Mouse (Mus musculus) neural tube, embryonic 13.5 days (tissue): Measurements from ENCODE around the gene Bcat1. TPM values are rescaled to one million over a fixed set of nuclear protein-coding genes. Genes with fewer than 3 reads are reported as not detected.
A peak's percentile ranks its signal among the peaks of the same experiment; 100 is the strongest.

Experiments
- ATAC-seq: fragments of 200-750 bp; cut with Nextera tagmentation; 2 replicates; pipeline ENCODE4 v1.8.0; 2017; ENCODE audit warnings: low read depth, mild to moderate bottlenecking, moderate TSS enrichment, moderate library complexity
- H3K27ac ChIP-seq: fragments of 300-500 bp; sonication (generic); replicated peaks from 2 replicates; pipeline ENCODE4 v1.5.1; 2015; ENCODE audit warnings: moderate library complexity, mild to moderate bottlenecking, inconsistent platforms
- H3K27me3 ChIP-seq: fragments of 300-500 bp; sonication (generic); 2 replicates; pipeline ENCODE4 v1.6.1; 2015; ENCODE audit warnings: mild to moderate bottlenecking, inconsistent platforms
- H3K36me3 ChIP-seq: fragments of 300-500 bp; sonication (generic); 2 replicates; pipeline ENCODE4 v1.6.1; 2015; ENCODE audit warnings: mild to moderate bottlenecking, inconsistent platforms
- H3K4me1 ChIP-seq: fragments of 300-500 bp; sonication (generic); replicated peaks from 2 replicates; pipeline ENCODE4 v1.6.1; 2015; ENCODE audit warnings: inconsistent platforms
- H3K4me2 ChIP-seq: fragments of 300-500 bp; sonication (generic); 2 replicates; pipeline ENCODE4 v1.6.1; 2015; ENCODE audit warnings: inconsistent platforms, mild to moderate bottlenecking, moderate library complexity
- H3K4me3 ChIP-seq: fragments of 300-500 bp; sonication (generic); 2 replicates; pipeline ENCODE4 v1.5.1; 2015; ENCODE audit warnings: mild to moderate bottlenecking, inconsistent platforms
- H3K9ac ChIP-seq: fragments of 300-500 bp; sonication (generic); 2 replicates; pipeline ENCODE4 v1.6.1; 2015; ENCODE audit warnings: moderate library complexity, mild to moderate bottlenecking, inconsistent platforms
- H3K9me3 ChIP-seq: fragments of 300-500 bp; sonication (generic); 2 replicates; pipeline ENCODE4 v1.6.1; 2016; ENCODE audit warnings: inconsistent platforms
- WGBS: fragments of 180-500 bp; shearing (Covaris S2); methylation state at CpG from one replicate; pipeline ENCODE4 v1.1.7; 2015; 5-methylcytosine and 5-hydroxymethylcytosine counted together
- polyA plus RNA-seq: library from polyadenylated mRNA; unstranded; fragments of >200 nt; fragmentation: Nextera tagmentation; extraction: Ambion mirVana; gene quantifications from 2 replicates; pipeline ENCODE4 v1.2.1, GENCODE M21; 2015

Bcat1 gene
- polyA plus RNA-seq, 1 experiment from 2014 or later: 88.7 TPM

DNA sequence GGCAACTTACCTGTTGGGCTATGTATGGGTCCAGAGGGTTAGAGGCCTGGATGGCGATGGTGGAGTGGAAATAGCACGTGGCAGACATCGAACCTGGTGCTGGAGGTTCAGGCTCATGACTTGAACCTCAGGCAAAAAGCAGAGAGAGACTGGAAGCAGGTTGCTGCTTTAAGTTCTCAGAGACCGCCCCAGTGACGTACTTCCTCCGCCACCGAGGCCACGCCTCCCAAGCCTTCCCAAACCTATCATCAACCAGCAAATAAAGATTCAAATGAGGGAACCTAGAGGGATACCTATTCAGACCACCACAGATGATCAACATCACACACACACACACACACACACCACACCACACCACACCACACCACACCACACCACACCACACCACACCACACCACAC, 91.8 kb downstream of the Bcat1 start:
- Histone ChIP-seq H3K4me2 (no peak overlapping the region), H3K9me3 (no peaks in the 10 kb centered on the region), H3K9ac (no peak overlapping the region), H3K27ac (no peak overlapping the region), H3K4me1 (no peaks in the 10 kb centered on the region), H3K27me3 (no peaks in the 10 kb centered on the region), H3K4me3 (no peak overlapping the region), H3K36me3 (no peaks in the 10 kb centered on the region)
- no peak for ATAC-seq
- 96% methylated on average over 8 of the region's 8 CpGs for WGBS

DNA sequence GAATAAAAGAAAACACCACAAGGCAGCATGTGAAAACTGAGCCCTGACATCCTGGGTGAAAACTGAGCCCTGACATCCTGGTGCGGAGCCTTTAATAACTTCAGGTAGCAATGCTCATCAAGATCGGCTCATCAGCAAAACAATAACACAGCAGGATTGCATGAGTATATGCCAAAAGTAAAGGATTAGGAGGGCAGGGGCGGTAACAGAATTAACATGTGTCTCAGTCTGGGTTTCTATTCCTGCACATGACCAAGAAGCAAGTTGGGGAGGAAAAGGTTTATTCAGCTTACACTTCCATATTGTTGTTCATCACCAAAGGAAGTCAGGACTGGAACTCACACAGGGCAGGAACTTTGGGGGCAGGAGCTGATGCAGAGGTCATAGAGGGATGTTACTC, 93.9 kb downstream of the Bcat1 start:
- Histone ChIP-seq H3K27ac (no peak overlapping the region), H3K27me3 (no peaks in the 10 kb centered on the region), H3K9me3 (no peaks in the 10 kb centered on the region), H3K4me1 (no peaks in the 10 kb centered on the region), H3K36me3 (no peaks in the 10 kb centered on the region), H3K4me3 (no peak overlapping the region), H3K9ac (no peak overlapping the region), H3K4me2 (no peak overlapping the region)
- ATAC-seq: no peak
- WGBS: 86% methylated on average over 3 of the region's 3 CpGs

DNA sequence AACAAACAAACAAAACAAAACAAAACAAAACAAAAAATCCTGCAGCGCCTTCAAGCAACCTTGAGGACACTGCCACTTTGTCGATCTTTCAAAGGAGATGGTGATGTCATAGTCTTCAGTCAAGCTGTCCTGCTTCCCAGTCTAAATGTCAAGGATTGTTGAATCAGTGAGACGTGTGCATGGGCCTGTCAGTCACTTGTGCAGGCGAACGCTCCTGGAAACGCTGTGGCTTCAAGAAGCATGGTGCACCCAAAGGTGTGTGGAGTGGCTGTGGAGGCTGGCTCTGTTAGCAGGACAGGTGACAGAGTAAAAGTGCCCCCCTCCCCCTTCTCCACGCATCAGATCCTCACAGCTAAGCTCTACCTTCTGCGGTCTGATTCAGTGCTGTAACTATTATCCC, 103.6 kb downstream of the Bcat1 start:
- Histone ChIP-seq H3K4me1 (no peaks in the 10 kb centered on the region), H3K4me3 (no peak overlapping the region), H3K9ac (no peak overlapping the region), H3K36me3 (no peaks in the 10 kb centered on the region), H3K4me2 (no peak overlapping the region), H3K27me3 (no peaks in the 10 kb centered on the region), H3K27ac (no peak overlapping the region), H3K9me3 (no peaks in the 10 kb centered on the region)
- WGBS: 89% methylated on average over 8 of the region's 8 CpGs
- no peak for ATAC-seq

DNA sequence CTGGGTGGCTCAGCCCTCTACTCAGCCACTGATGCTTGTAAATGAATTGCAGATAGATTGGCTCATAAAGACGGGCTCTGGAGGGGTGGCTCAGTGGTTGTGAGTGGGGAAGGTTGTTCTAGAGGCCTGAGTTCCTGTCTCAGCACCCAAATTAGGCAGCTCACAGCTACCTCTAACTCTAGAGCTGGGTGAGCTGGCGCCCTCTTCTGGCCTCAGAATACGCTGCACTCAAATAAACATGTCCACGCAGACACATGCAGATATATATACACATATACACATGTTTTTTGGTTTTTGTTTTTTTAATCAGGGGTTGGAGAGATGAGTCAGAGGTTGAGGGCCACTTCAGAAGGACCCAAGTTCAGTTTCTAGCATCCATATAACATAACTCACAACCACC, 105.1 kb downstream of the Bcat1 start:
- Histone ChIP-seq H3K27me3 (no peaks in the 10 kb centered on the region), H3K9ac (no peak overlapping the region), H3K27ac (no peak overlapping the region), H3K4me1 (no peaks in the 10 kb centered on the region), H3K9me3 (no peaks in the 10 kb centered on the region), H3K36me3 (no peaks in the 10 kb centered on the region), H3K4me3 (no peak overlapping the region), H3K4me2 (no peak overlapping the region)
- ATAC-seq: no peak
- 80% methylated on average over 4 of the region's 4 CpGs for WGBS

DNA sequence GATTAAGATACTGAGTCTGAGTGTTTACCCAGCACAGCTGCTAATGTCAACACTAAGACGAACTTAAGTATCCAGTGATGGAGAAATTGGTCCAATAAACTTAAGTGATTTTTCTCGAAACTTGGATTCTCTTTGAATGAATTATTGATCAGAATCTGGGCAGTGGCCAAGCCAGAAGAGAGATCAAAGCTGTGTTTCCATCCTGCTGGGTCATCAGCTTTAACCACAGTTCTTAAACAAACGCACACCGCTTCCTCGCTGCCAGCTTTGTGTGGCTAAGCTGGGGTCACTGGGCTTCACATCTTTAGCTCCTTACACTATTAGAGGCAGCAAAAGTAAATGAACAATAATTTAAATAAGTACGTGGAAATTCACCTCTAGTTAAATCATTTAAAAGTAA, 108.4 kb downstream of the Bcat1 start:
- H3K27me3 ChIP-seq: no peaks in the 10 kb centered on the region
- no peak overlapping the region for H3K27ac ChIP-seq
- H3K9me3 ChIP-seq: no peaks in the 10 kb centered on the region
- no peaks in the 10 kb centered on the region for H3K4me1 ChIP-seq
- no peaks in the 10 kb centered on the region for H3K36me3 ChIP-seq
- H3K4me2 ChIP-seq: no peak overlapping the region
- H3K9ac ChIP-seq: no peak overlapping the region
- H3K4me3 ChIP-seq: no peak overlapping the region
- no peak for ATAC-seq
- WGBS: 58% methylated on average over 6 of the region's 6 CpGs

DNA sequence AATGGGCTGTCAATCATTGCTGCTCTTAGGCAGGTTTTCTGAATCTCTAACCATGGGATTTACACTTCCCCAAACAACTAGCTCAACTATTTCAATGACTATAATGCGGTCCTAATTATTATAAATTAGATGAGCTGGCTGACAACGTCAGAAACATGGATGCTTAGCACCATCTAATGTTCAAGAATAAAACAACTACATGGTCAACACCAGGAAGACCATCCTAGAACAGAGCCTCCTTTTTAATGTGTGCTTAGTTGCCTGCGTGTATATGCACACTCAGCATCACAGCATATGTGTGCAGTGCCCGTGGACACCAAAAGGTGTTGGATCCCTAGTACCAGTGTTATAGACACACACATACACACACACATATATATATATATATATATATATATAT, 111.8 kb downstream of the Bcat1 start:
- no peak overlapping the region for H3K27ac ChIP-seq
- H3K4me1 ChIP-seq: no peaks in the 10 kb centered on the region
- H3K27me3 ChIP-seq: no peaks in the 10 kb centered on the region
- H3K36me3 ChIP-seq: no peaks in the 10 kb centered on the region
- H3K4me3 ChIP-seq: no peak overlapping the region
- H3K4me2 ChIP-seq: no peak overlapping the region
- no peak overlapping the region for H3K9ac ChIP-seq
- ATAC-seq: no peak
- no peaks in the 10 kb centered on the region for H3K9me3 ChIP-seq
- WGBS: 79% methylated on average over 4 of the region's 4 CpGs

DNA sequence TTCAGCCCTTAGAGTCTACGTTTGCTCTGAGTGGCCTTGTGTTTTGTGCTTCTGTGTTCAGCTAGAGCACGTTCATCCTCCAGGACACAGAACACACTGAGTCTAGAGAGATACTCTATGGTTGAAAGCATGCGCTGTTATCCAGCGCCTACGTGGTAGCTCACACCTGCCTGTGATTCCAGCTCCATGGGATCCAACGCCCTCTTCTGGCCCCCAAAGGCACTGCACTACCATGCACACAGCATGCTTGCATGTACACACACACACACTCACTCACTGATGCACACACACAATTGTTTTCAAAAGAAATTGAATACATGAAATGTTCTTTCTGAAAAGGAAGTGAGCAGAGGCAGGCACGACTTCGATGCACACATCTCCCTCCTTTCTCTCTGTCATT, 112.8 kb downstream of the Bcat1 start:
- H3K4me3 ChIP-seq: no peak overlapping the region
- no peaks in the 10 kb centered on the region for H3K4me1 ChIP-seq
- H3K9ac ChIP-seq: no peak overlapping the region
- 83% methylated on average over 8 of the region's 8 CpGs for WGBS
- no peaks in the 10 kb centered on the region for H3K9me3 ChIP-seq
- no peak for ATAC-seq
- no peak overlapping the region for H3K27ac ChIP-seq
- no peak overlapping the region for H3K4me2 ChIP-seq
- H3K27me3 ChIP-seq: peaks cover 3% of the 10 kb centered on the region; the same call in 1 of the 2 replicates
- no peaks in the 10 kb centered on the region for H3K36me3 ChIP-seq

DNA sequence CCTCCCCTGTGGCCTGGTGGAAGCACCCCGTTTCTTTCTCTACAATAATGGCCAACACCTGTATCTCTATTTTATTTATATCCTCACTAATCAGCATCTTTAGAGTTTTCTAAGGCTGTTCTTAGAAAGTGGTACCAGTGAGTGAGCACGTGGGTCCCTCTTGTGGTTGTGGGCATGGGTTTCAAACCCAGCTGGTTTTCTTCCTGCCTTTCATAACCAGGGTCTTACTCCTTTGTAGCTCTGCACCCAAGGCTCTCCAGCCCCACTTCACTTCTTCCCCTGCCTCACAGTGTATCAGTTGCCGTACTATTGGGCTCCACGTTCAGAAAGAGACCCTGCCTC, 114.0 kb downstream of the Bcat1 start:
- 54% methylated on average over 4 of the region's 4 CpGs for WGBS
- peak overlapping the region; percentile 31 for H3K4me2 ChIP-seq
- ATAC-seq: peak; percentile 30; the same call in 1 of the 2 replicates
- H3K27ac ChIP-seq: no peak overlapping the region
- no peaks in the 10 kb centered on the region for H3K9me3 ChIP-seq
- H3K9ac ChIP-seq: no peak overlapping the region
- no peaks in the 10 kb centered on the region for H3K4me1 ChIP-seq
- H3K4me3 ChIP-seq: no peak overlapping the region
- no peaks in the 10 kb centered on the region for H3K36me3 ChIP-seq
- peaks cover 3% of the 10 kb centered on the region; the same call in 1 of the 2 replicates for H3K27me3 ChIP-seq

DNA sequence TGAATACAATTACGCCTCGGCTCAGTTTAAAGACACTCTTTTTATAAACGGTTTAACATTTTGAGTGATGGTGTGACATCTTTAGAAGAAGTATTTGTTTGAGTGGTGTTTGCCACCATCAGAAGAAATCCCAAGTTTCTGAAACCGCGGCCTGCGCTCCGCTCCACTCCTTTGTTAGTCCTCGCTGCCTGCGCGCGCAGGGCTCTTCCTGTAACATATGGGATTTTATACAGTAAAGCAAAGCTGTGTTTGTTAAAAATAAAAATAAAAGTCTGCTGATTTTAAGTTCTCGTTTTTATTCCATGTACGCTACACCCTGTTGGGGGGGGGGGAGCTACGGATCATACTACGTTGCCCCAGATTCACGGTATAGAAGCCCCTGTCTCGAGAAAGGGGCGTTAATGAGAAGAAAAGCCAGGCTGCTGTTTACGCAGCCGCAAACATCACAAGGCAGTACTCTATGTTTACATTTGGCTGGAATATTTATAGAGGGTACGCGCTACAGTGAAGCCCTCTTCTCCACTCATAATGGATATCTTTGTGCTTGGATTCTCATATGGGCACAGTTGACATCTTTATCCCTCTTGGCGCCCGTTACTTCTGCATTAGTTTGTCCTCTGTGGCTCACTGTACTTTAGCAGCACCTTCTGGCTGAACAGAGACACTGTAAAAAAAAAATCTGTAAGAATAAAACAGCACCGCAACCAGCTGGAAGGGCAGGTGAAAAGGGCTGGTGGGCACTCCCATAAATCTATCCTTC, 114.6 kb downstream of the Bcat1 start:
- 68% methylated on average over 25 of the region's 25 CpGs for WGBS
- ATAC-seq: peak; percentile 66
- peak overlapping the region; percentile 31 for H3K4me2 ChIP-seq

DNA sequence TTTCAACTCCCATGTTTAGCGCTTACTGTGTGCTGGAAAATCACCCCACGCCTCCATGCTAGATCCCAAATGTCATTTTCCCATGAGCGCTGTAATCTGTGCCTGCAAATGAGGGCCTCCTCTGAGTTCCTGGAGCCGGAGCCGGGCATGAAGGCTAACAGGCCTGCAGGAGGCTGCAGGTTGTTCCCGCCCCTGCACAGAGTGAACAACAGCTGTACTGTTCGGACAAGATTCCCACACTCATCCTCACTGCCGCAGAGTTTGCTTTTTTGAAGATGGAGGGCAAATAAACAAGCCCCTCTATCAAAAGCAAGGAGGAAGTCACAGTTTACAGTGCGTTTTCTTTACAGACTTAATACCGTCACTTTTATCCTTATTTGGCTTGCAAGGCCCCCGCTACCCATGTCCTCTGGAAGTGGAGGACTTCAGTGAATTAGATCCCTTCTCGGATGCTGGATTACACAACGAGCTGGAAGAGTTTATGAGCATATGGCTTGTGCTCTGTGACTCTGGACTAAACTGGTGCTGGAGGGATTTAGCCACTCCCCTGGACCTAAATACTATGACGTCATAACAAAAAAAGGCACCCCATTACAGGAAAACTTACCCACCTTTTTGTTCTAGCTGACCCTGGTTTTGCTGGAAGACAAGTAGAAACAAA, 120.0 kb downstream of the Bcat1 start:
- Histone ChIP-seq H3K4me1 (no peaks in the 10 kb centered on the region), H3K9me3 (no peaks in the 10 kb centered on the region), H3K4me2 (no peak overlapping the region), H3K27me3 (peaks cover 3% of the 10 kb centered on the region; the same call in 1 of the 2 replicates), H3K9ac (no peak overlapping the region), H3K36me3 (no peaks in the 10 kb centered on the region), H3K27ac (no peak overlapping the region), H3K4me3 (no peak overlapping the region)
- no peak for ATAC-seq
- WGBS: 61% methylated on average over 14 of the region's 14 CpGs

More for the DNA sequence above, 114.6 kb downstream of the Bcat1 start:
- Histone ChIP-seq H3K4me3 (no peak overlapping the region), H3K9ac (no peak overlapping the region), H3K27ac (no peak overlapping the region), H3K36me3 (no peaks in the 10 kb centered on the region), H3K9me3 (no peaks in the 10 kb centered on the region), H3K27me3 (peaks cover 3% of the 10 kb centered on the region; the same call in 1 of the 2 replicates), H3K4me1 (no peaks in the 10 kb centered on the region)

DNA sequence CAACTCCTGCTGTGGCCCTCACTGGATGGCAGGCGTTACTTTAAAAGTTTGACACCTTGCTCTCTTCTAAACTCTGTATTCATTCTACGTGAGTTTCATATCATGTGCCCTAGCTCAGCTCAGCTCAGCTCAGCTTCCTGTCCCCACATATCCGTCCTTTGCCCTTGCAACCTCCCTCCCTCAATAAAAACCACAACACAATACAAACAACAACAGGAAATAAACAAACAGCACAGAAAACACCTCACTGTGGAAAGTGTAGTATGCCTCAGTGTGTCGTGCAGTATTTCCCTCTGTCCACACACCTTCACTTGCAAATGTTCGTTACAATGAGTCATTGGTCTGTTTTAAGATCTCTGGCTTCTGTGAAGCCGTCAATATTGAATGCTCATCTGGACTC, 123.1 kb downstream of the Bcat1 start:
- WGBS: 89% methylated on average over 6 of the region's 6 CpGs

DNA sequence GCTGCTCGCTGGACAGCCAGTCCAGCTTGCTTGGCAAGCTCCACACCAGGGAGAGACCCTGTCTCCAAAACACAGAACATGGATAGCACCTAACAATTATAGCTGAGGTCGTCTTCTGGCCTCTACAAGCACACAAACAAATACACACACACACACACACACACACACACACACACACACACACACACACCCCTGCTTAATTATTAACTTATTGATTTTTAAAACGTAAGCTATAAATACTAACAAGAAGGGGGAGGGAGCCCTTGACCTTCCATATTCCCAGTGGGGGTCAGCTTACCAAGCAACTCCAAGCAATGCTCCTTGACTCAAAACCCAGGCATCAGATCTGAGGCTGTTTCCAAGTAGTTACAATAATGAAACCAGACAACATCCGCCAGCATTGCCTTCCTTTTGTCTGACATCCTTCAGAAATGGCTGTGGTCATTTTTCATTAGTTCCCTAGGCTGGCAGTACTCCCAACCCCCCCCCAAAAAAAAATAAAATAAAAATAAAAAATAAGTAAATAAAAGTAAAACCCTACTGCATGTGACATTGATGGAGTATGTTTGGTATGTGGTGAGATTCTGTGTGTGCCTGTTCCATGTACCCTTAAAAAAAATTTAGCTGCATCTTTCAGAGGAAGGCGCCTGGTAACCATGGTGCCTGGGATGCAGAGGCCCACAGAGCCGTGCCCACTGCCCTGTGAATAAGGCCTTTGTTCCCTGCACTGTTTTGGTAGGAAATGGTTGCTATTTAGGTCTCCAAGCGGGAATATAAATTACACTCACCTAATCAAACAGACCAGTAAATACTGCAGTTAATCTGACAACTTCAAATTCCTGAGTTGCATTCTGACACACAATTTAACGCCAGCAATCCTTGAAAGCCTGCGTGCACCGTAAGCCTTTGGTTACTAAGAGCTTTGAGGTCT, 131.3 kb downstream of the Bcat1 start:
- Histone ChIP-seq H3K36me3 (no peaks in the 10 kb centered on the region), H3K4me3 (no peak overlapping the region), H3K9ac (no peak overlapping the region), H3K27me3 (0 out of 2 replicates have a peak, but pooled peaks cover 6% of the 10 kb centered on the region), H3K4me1 (peaks cover 40% of the 10 kb centered on the region), H3K9me3 (no peaks in the 10 kb centered on the region), H3K27ac (peak overlapping the region; percentile 52), H3K4me2 (peak overlapping the region; percentile 7; the same call in 1 of the 2 replicates)
- WGBS: 21% methylated on average over 10 of the region's 10 CpGs
- peak; percentile 78 for ATAC-seq

More for the DNA sequence above, 123.1 kb downstream of the Bcat1 start:
- Histone ChIP-seq H3K4me1 (no peaks in the 10 kb centered on the region), H3K4me2 (no peak overlapping the region), H3K27me3 (no peaks in the 10 kb centered on the region), H3K9ac (no peak overlapping the region), H3K36me3 (no peaks in the 10 kb centered on the region), H3K9me3 (no peaks in the 10 kb centered on the region), H3K27ac (no peak overlapping the region), H3K4me3 (no peak overlapping the region)
- no peak for ATAC-seq
